Comparison of ENCODE assay signal across 23 mouse cellular contexts in the genomic region with DNA sequence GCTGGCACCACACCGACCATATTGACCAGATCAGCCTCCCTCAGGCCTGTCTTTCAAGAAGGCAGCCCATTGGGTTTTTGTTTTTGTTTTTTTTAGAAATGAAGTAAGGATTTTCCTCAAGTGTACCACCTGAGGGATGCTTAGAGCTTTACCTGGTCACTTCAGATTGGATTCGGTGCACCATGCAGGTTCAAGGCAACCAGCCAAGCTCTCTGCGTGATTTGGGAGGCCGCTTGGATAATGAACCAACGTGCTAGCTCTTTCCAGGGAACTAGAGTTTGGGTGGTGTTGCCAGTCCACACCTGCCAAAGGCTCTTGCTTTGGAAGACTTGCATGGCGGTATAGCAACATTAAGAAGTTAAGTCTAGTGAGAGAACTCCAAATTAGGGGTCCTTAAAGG. TPM values are rescaled to one million over a fixed set of nuclear protein-coding genes. Genes with fewer than 3 reads are reported as not detected.
"Had no signal": no experiment of that assay in that cellular context is flagged by ENCODE, and none has a peak within 500 bp of the region (broad histone marks: within the 10 kb centered on the region; RNA-seq: fewer than 3 reads in every experiment).

No protein-coding gene starts in this region.

- H3K4me3 ChIP-seq: lung, embryonic 15.5 days; megakaryocyte, embryonic 14.5 days; midbrain, embryonic 13.5 days; midbrain, embryonic 15.5 days; neural tube, embryonic 13.5 days; neural tube, embryonic 15.5 days had no signal

- H3K27ac ChIP-seq: macrophage; midbrain, embryonic 13.5 days; midbrain, embryonic 15.5 days; neural tube, embryonic 13.5 days; neural tube, embryonic 15.5 days had no signal

- H3K9ac ChIP-seq: liver, postnatal 0 days; lung, embryonic 15.5 days; midbrain, embryonic 13.5 days; midbrain, embryonic 15.5 days; neural tube, embryonic 13.5 days; neural tube, embryonic 15.5 days had no signal

- H3K9me3 ChIP-seq: lung, embryonic 15.5 days; megakaryocyte, embryonic 14.5 days; midbrain, embryonic 13.5 days; midbrain, embryonic 15.5 days; neural tube, embryonic 13.5 days; neural tube, embryonic 15.5 days had no signal

- DNase-seq: liver, postnatal 0 days; lung, adult 2 months; lung, postnatal 14 days; lung, postnatal 36 days; retina, postnatal 1 day; right cerebral cortex, adult 18-20 months; right cerebral cortex, postnatal 25 days; right cerebral cortex, postnatal 4 days; spleen, adult 18-20 months; thymus, adult 18-20 months; thymus, postnatal 14 days; thymus, postnatal 36 days had no signal

- H3K27me3 ChIP-seq: lung, embryonic 15.5 days; megakaryocyte, embryonic 14.5 days; midbrain, embryonic 13.5 days; midbrain, embryonic 15.5 days; neural tube, embryonic 13.5 days; neural tube, embryonic 15.5 days had no signal

- H3K36me3 ChIP-seq: neural tube, embryonic 15.5 days had no signal

- H3K4me1 ChIP-seq: midbrain, embryonic 13.5 days; midbrain, embryonic 15.5 days; neural tube, embryonic 13.5 days had no signal

RNA-seq across cellular contexts. Expression of gene Cfap43, which starts 26.0 kb away (rescaled TPM):
- total RNA-seq: megakaryocyte progenitor cell, adult 5-6 weeks had no signal
- polyA plus RNA-seq: small intestine, adult 2 months had no signal

RNA-seq across cellular contexts. Expression of gene Gsto2, which starts 27.8 kb away (rescaled TPM):
- total RNA-seq: monocyte, adult 5-6 weeks had no signal
- polyA plus RNA-seq: small intestine, adult 2 months had no signal

RNA-seq across cellular contexts. Expression of gene Cfap58, which starts 44.4 kb away (rescaled TPM):
- total RNA-seq: megakaryocyte progenitor cell, adult 5-6 weeks; monocyte, adult 5-6 weeks had no signal
- polyA plus RNA-seq: liver, postnatal 0 days; macrophage; small intestine, adult 2 months; stomach, embryonic 14.5 days had no signal
